Mouse (Mus musculus) erythroblast, embryonic 14.5 days (primary cell): ENCODE data around the gene Scarb2.

Experiments
- GATA1 ChIP-seq: IDR thresholded peaks from 2 replicates; pipeline ENCODE4 v1.6.1; 2012; ENCODE audit warnings: low read length, inconsistent platforms, mixed read lengths
- TAL1 ChIP-seq: IDR thresholded peaks from 3 replicates; pipeline ENCODE4 v1.6.1; 2012; ENCODE audit warnings: low read length, inconsistent platforms, mixed read lengths

- TF ChIP-seq GATA1 (no peak), TAL1 (no peak)
Measured at GRCm38 (mm10) chr5:92506733-92507132, at the start of gene Scarb2.
